Mouse (Mus musculus): Measurements from ENCODE around the gene Bicral. TPM values are rescaled to one million over a fixed set of nuclear protein-coding genes. Genes with fewer than 3 reads are reported as not detected.
A peak's percentile ranks its signal among the peaks of the same experiment; 100 is the strongest.
"Not testable (repeated sequence)": the region's sequence is repeated elsewhere in the genome, so short reads cannot be mapped to it uniquely, and the experiment has no call there.

Bicral gene
- total RNA-seq, 2 experiments from 2014 or later, result 14.9 to 15.3 TPM

GRCm38 (mm10) chr17:46813637-46814036 is 44.6 kb downstream of the Bicral start:
- intact Hi-C loops (cut with DNase I), result loop anchor here (5.0 kb wide), 1 partner anchor 39 kb away; no protein-coding TSS in a partner anchor
- no peak for DNase-seq

DNA sequence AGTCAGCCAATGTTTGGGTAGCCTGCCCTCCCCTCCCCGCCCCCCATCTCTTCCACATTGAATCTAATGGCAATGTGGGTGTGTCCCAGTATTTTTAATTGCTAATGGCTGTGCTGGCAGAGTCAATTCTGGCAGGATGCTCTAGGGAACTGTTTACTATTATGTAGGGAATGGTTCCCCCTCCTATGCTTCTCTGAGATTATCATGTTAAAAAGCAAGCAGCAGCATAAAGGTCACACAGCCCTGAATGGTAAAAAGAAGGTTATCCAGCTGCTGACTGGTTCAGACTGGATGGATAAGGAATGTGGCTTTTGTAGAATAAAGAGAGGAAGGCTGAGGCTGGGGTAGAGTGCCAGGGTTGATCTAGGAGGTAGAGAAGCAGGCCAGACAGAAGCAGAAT is 45.8 kb downstream of the Bicral start:
- intact Hi-C loops (cut with DNase I), result loop anchor here (5.0 kb wide), 1 partner anchor 40 kb away; no protein-coding TSS in a partner anchor
- no peak for DNase-seq

DNA sequence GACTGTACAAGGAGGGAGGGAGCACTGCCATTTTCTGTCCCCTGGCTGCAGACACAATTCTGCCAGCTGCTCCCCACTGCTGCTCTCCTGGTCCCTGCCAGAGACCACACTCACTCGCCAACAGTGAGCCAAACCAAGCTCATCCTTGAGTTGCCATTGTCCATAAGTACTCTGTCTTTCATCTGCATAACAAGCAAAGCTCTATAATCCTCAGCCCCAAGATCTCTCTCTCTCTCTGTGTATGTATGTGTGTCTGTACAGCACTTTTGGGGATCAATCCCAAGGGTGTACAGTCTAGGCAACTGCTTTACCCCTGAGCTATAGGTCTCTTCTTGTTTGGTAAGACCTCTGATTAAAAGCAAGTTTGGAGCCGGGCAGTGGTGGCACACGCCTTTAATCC is 47.6 kb downstream of the Bicral start:
- intact Hi-C loops (cut with DNase I), result loop anchor here (5.0 kb wide), 1 partner anchor 42 kb away; no protein-coding TSS in a partner anchor
- DNase-seq, result no peak

DNA sequence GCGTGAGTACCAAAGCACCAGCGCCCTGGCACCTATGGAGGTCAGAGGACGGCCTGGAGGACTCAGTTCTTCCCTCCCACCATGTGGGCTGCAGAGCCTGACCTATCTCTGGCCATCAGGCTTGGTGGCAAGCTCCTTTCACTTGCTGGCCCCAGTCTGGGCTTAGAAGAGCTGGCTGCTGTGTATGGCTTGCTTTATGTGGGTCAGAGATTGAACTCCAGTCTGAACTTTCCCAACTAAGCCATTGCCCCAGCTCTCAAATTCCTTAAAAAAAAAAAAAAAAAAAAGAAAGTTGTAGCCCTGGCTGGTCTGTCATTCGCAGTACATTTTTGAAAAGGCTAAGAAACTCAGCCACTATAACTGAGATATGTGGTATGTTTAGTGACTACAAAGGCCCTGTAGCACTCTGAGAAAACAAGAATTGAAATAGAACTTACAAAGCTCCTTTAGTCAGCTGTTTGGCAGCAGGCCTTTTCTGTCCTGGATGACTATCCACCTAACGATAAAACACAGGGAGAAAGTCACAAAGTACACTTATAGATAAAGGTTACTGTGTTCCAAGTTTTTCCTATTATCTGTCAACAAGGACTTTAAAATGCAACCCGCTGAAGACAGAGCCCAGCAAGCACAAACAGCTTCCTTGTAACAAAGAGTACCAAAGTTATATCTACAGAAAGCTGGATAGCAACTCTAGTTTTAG is 49.0 kb downstream of the Bicral start:
- intact Hi-C loops (cut with DNase I), result loop anchor here (5.0 kb wide), 1 partner anchor 78 kb away; no protein-coding TSS in a partner anchor
- peak in 1 of 2 experiments; percentile 35 for DNase-seq

DNA sequence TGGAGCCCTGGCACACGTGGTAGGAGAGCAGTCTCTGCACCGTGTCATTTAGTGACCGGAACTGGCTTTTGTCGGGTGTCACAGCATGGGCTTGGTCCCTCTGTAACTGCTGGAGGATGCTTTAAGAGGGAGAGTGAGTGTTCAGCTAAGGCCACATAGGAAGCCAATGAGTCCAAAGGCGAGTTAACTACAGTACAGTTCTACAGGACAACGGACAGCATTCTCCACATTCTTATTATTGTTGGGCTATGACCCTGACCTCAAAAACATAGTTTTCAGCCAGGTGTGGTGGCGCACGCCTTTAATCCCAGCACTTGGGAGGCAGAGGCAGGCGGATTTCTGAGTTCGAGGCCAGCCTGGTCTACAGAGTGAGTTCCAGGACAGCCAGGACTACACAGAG is 49.9 kb downstream of the Bicral start:
- no peak for DNase-seq
- intact Hi-C loops (cut with DNase I), result loop anchor here (5.0 kb wide), 1 partner anchor 79 kb away; no protein-coding TSS in a partner anchor

DNA sequence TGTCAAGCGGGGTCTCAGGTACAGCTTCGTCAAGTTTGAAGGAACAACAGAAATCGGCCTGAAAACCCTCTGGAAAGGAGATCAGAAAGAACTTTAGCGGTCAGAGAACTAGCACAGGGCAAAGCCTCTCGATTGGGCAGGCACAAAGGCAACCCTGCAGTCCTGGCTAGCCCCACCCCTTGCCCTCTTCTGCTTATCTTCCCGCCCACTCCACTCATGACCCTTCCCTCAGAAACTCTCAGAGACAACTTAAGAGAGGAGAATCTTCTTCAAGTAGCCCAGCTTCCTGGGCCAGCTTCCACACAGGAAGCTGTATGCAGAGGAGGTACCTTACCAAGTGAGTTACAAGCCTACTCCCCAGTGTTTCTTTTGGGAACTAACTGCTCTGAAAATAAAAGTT is 56.5 kb downstream of the Bicral start:
- no peak for DNase-seq
- intact Hi-C loops (cut with DNase I), result no loop called here

DNA sequence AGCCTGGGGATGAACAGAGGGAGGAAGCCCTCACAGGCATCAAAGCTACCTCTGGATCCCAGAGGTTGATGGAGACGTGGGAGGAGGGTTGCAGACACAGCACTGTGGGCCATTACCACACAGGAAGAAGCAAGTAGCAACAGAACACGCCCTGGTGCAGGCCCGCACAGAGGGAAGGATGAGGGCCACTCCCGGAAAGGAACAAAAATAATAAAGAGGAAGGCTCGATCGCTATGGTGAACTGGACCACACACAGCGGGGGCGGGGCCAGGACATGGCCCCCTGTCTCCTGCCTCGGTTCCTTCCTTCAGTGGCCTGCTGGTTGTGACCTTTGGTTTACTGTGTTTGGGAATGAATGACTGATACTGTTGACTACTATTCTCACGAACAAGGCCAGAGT is 58.6 kb downstream of the Bicral start:
- intact Hi-C loops (cut with DNase I), result no loop called here
- no peak for DNase-seq

DNA sequence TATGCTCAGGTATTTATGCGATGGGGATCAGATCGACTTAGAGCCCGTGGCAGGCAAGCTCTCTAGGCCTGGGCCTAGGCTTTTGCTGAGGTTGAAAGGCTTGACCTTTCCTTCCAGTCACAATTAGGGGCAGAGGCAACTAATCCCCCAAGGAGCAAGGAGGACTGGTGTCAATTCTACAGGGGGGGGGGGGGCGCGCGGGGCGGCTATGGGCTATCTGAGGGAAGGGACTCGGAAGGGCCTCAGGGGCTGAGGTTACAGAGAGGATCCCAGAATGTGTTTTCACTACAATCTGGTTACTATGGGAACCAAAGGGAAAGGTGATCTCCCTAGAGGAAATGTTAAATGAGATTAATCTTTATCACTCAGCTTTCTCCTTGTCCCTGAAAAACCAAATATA is 60.9 kb downstream of the Bicral start:
- intact Hi-C loops (cut with DNase I), result no loop called here
- DNase-seq, result no peak

- intact Hi-C loops (cut with DNase I), result no loop called here
- DNase-seq, result no peak
Observed at GRCm38 (mm10) chr17:46796743-46797142, 61.5 kb downstream of the Bicral start.

DNA sequence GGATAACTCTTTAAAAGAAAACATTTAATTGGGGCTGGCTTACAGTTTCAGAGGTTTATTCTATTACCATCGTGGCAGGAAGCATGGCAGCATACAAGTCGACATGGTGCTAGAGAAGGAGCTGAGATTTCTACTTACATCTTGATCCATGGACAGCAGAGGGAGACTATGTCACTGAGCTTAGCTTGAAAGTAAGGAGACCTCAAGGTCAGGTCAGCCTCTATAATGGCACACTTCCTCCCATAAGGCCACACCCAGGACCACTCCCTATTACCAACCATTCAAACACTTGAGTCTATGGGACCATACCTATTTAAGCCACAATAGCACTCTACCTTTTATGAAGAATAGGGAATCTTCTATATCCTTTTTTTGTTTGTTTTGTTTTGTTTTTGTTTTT is 65.3 kb downstream of the Bicral start:
- intact Hi-C loops (cut with DNase I), result no loop called here
- DNase-seq, result no peak

DNA sequence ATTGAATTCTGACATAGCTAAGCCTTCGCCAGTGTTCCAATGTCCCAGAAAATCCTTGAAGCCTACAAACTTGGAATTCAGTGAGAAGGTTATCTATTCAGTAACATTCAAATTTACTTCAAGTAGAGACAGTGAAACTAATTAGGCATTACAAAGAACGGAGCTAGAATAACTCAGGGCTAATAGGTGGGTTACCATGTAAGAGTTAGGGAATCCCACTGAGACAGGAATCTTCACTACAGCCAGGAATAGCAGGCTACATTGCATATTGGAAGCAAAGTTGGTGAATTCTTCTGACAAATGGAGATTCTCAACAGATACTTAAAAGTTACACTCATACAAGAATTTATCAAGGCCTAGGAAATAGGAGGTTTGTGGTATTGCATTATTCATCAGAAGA is 70.3 kb downstream of the Bicral start:
- intact Hi-C loops (cut with DNase I); DNase-seq: not testable (repeated sequence)

DNA sequence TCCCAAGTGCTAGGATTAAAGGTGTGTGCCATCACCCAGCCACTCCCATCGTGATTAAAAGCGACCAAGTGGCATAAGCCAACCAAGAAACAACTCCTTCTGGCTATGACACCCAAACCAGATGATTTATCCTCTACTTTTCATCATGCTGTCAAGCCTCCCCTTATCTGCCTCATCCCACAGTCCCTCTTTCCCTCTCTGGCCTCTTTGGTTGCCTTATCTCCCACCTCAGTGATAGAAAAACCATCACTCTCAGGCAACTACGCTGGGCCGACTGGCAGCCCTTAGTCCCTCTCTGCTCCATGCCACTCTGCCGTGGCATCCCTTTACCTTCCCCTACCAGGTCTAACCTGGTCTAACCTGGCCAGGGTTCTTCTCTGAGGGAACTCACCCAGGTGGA is 71.3 kb downstream of the Bicral start:
- no peak for DNase-seq
- intact Hi-C loops (cut with DNase I), result no loop called here

DNA sequence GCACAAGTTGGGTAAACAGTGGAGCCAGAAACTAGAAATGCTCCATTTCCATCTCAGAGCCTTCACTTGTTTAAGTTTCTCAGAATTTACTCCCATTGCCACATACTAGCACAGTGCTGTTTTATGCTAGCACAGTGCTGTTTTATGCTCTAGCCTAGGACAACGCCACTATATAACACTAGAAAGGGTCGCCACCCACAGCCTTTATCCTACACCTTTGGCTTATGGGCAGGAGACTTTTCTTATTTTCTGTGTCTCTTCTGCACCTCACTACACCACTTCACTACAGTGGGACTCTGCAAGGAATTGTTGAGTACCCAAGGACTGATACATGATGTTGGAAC is 75.1 kb downstream of the Bicral start:
- intact Hi-C loops (cut with DNase I), result no loop called here

DNA sequence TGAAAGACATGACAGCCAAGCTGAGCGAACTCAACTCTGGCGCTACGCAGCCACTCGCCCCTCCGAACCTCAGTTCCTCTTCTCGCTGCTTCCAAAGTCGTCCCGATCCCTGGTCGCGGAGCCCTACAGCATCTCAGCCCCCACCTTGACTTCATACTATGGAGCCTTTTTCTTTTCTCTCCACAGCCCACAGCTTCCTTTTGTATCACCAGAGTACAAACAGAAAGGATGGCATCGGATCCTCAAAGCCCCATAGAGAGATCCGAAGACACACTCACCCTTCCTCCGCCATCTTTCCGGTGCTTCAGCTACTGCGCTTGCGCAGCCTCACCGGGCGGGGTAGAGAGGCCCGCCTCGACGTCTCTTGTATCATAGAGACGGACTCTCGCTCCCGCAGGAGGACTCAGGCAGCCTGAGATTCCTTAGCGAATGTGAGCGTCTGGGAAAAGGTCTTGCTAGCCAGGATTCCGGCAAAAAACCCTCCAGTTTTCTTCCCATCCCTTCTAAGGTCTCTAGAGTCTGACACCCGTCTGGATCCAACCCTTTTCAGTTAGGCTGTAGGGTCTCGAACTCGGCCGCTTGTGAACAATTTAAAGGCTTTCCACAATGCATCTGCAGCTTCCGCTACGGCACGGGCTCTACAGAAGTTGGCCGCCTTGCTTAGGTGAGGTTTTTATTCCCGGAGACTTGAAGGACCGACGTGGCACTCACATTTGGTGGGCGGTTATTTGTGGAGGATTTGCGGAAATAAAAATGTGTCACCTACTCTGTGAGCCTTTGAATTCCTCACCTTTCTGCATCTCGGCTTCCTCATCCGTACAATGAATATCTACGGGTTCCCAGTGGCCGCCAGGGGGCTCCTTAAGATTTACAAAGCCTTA is 75.7 kb downstream of the Bicral start, which contains the start of gene Rpl7l1:
Gene Rpl7l1, minus strand, starts transcription at position 332 of the 881 bp plus-strand sequence.
- peak; percentile 91 to 95 for DNase-seq
- intact Hi-C loops (cut with DNase I), result loop anchor here (1.0 kb wide), 2 partner anchors 75 to 108 kb away; partner anchors contain the start of gene Tbcc

More for the DNA sequence above, 75.1 kb downstream of the Bicral start:
- no peak for DNase-seq

DNA sequence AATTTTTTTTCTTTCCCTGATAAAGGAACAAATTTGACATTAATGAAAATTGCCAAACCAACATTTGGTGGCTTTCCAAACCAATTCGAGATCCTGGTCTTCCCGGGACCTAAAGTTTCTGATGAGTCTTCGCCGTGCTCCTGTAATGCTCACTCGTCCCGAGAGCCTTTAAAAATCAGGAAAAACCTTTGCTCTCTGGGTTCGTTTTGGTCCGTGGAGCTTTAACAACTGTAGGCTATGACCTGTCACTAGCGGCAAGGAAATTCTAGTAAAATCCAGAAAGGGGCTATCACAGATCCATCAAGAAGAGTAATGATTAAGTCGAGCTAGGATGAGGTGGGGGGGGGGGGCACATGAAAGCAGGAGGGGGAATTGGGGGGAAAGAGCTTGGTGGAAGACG is 76.4 kb downstream of the Bicral start:
- intact Hi-C loops (cut with DNase I), result loop anchor here (1.0 kb wide), 2 partner anchors 75 to 108 kb away; partner anchors contain the start of gene Tbcc
- no peak for DNase-seq

GRCm38 (mm10) chr17:46776087-46776486 is 82.2 kb downstream of the Bicral start:
- intact Hi-C loops (cut with DNase I), result no loop called here
- DNase-seq, result no peak

GRCm38 (mm10) chr17:46775070-46775469 is 83.2 kb downstream of the Bicral start:
- no peak for DNase-seq
- intact Hi-C loops (cut with DNase I), result no loop called here

GRCm38 (mm10) chr17:46774131-46774472 is 84.2 kb downstream of the Bicral start:
- DNase-seq, result no peak
- intact Hi-C loops (cut with DNase I), result no loop called here

DNA sequence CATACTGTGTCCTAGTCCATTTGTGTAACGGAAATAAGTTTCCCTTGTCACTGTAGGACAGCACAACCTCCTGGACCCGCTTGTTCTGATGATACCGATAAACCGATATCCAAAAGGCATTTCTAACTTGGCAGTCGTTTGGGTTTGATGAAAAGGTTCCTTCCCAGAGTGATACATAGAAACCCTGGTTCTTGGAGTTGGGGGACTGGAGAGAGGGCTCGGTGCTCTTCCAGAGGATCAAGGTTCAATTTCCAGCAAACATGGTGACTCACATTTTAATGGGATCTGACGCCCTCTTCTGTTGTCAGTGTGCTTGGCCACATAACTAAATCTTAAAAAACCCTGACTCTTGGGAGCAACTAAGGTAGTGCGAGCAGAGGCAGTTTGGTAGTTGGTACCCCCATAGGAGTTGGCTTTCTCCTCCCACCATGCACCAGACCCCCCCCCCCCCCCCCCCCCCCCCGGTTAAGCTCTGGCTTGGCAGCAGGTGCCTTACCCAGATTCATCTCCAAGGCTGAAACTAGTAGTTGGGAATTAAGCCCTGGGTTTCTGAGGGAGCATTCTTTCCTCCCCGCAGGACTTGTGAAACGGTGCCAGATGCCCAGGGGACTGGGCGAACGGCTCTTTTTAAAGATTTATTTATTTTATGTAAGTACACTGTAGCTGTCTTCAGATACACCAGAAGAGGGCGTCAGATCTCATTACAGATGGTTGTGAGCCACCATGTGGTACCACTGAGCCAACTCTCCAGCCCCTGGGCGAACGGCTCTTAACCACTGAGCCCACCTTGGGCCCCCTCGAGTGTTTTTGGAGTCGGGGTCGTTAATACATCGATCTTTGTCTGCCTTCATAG is 84.8 kb downstream of the Bicral start:
- DNase-seq, result no peak
- intact Hi-C loops (cut with DNase I), result loop anchor here (2.0 kb wide), 1 partner anchor 21 kb away; the partner anchor contains the start of gene Cnpy3

Measured in heart, postnatal 36 days (tissue).